17 mouse cellular contexts compared by ENCODE assay signal in the genomic region with DNA sequence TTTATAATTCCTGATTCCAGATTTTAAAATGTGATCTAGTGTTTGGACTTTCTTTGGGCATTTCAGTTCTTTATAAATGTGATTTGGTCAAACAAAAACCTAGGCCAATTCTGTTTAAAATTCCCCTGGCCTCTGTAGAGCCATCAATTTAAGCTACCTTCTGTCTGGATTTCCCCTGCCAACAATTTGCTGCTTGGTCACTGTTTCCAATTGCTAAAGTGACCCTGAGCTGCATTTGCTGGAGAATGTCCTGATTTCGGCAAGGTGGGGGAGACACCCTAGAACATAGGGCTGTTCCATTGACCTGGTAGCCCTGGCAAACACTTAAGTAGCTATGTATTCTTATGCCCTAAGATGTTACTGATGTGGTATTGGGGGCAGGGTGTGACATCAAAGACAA.
"Had no signal": no experiment of that assay in that cellular context is flagged by ENCODE, and none has a peak within 500 bp of the region (broad histone marks: within the 10 kb centered on the region; RNA-seq: fewer than 3 reads in every experiment).

No protein-coding gene starts in this region.

- H3K36me3 ChIP-seq: midbrain, embryonic 10.5 days; midbrain, embryonic 13.5 days; neural tube, embryonic 13.5 days; neural tube, embryonic 15.5 days; stomach, embryonic 15.5 days had no signal

- H3K9me3 ChIP-seq: midbrain, embryonic 10.5 days; midbrain, embryonic 13.5 days; neural tube, embryonic 13.5 days; neural tube, embryonic 15.5 days; stomach, embryonic 15.5 days had no signal

- H3K27me3 ChIP-seq: midbrain, embryonic 13.5 days; neural tube, embryonic 13.5 days; neural tube, embryonic 15.5 days; stomach, embryonic 15.5 days had no signal

- H3K4me3 ChIP-seq: midbrain, embryonic 10.5 days; midbrain, embryonic 13.5 days; myocyte; neural tube, embryonic 13.5 days; neural tube, embryonic 15.5 days; stomach, embryonic 15.5 days had no signal

- H3K4me1 ChIP-seq: midbrain, embryonic 10.5 days; midbrain, embryonic 13.5 days; neural tube, embryonic 13.5 days; neural tube, embryonic 15.5 days; stomach, embryonic 15.5 days had no signal

- DNase-seq: lung, adult 18-20 months; lung, embryonic 14.5 days; lung, postnatal 10 days; lung, postnatal 4 days; retina, postnatal 1 day; right cerebral cortex, adult 18-20 months; thymus, adult 2 months; thymus, postnatal 25 days; thymus, postnatal 4 days had no signal

- ATAC-seq: midbrain, embryonic 13.5 days; midbrain, embryonic 16.5 days had no signal

- H3K27ac ChIP-seq: midbrain, embryonic 10.5 days; midbrain, embryonic 13.5 days; neural tube, embryonic 13.5 days; neural tube, embryonic 15.5 days; stomach, embryonic 15.5 days; stomach, postnatal 0 days had no signal
